Mouse (Mus musculus) A20 (cell line): ENCODE results near the gene Eif3b.

Experiments used
- DNase-seq: peaks from one replicate; pipeline ENCODE4 v3.0.0-alpha.2; 2011; ENCODE audit warnings: low read depth, low spot score

The Eif3b gene

GRCm38 (mm10) chr5:140472336-140472735 is 53.2 kb downstream of the Eif3b start:
- DNase-seq = peak; percentile 71

GRCm38 (mm10) chr5:140481458-140481857 is 62.3 kb downstream of the Eif3b start:
- no peak for DNase-seq

GRCm38 (mm10) chr5:140491142-140491541 is 72.0 kb downstream of the Eif3b start:
- DNase-seq = no peak

- no peak for DNase-seq
Observed at GRCm38 (mm10) chr5:140492684-140493233, 73.6 kb downstream of the Eif3b start.
